ENCODE assay signal across 15 mouse cellular contexts in the genomic region with DNA sequence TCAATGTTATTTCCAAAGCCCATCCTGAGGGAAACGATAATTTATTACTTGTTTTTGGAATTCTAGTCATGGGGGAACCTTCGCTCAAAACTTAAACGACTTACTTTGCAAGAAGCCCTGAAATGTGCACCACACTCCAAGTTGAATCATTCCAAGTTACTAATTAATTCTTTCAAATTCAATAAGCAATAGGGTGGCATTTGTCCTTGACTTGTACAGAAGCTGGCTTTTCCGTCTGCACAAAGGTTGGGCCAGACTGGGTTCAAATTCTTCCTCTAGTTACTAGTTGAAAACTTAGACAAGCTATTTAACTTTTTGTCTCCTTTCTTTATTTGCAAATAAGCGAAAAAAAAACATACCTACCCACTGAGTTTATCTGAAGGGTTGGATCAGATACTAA. TPM values are rescaled to one million over a fixed set of nuclear protein-coding genes. Genes with fewer than 3 reads are reported as not detected.
DNase-seq lines count a peak whose midpoint lies in the region; ATAC-seq lines count a peak whose summit lies in the region.
"Had no signal": no experiment of that assay in that cellular context is flagged by ENCODE, and none has a peak within 500 bp of the region (broad histone marks: within the 10 kb centered on the region; RNA-seq: fewer than 3 reads in every experiment).

No protein-coding gene starts in this region.

- WGBS in embryonic facial prominence, embryonic 12.5 days: 87% methylated on average over 5 of the region's 5 CpGs
- WGBS in embryonic facial prominence, embryonic 10.5 days: 87% methylated on average over 5 of the region's 5 CpGs
- 70% methylated on average over 5 of the region's 5 CpGs for WGBS in kidney, embryonic 15.5 days
- 89% methylated on average over 5 of the region's 5 CpGs for WGBS in midbrain, embryonic 13.5 days
- WGBS in midbrain, embryonic 10.5 days: 87% methylated on average over 5 of the region's 5 CpGs

- no peak overlapping the region for H3K27ac ChIP-seq in embryonic facial prominence, embryonic 12.5 days
- H3K27ac ChIP-seq in embryonic facial prominence, embryonic 10.5 days (replicated peaks): no peak overlapping the region
- no peak overlapping the region for H3K27ac ChIP-seq in kidney, embryonic 15.5 days
- no peak overlapping the region for H3K27ac ChIP-seq in midbrain, embryonic 13.5 days
- no peak overlapping the region for H3K27ac ChIP-seq in midbrain, embryonic 10.5 days (replicated peaks)

- no peaks in the 10 kb centered on the region for H3K9me3 ChIP-seq in embryonic facial prominence, embryonic 12.5 days
- H3K9me3 ChIP-seq in embryonic facial prominence, embryonic 10.5 days: no peaks in the 10 kb centered on the region
- H3K9me3 ChIP-seq in kidney, embryonic 15.5 days (replicated peaks): no peaks in the 10 kb centered on the region
- H3K9me3 ChIP-seq in midbrain, embryonic 13.5 days: no peaks in the 10 kb centered on the region
- no peaks in the 10 kb centered on the region for H3K9me3 ChIP-seq in midbrain, embryonic 10.5 days (replicated peaks)
- H3K9me3 ChIP-seq: forebrain, embryonic 13.5 days; liver, embryonic 12.5 days; midbrain, embryonic 12.5 days had no signal

- H3K4me1 ChIP-seq in embryonic facial prominence, embryonic 12.5 days: no peaks in the 10 kb centered on the region
- H3K4me1 ChIP-seq in embryonic facial prominence, embryonic 10.5 days: peaks cover 10% of the 10 kb centered on the region; the same call in 1 of the 2 replicates
- H3K4me1 ChIP-seq in kidney, embryonic 15.5 days: peaks cover 17% of the 10 kb centered on the region; the same call in 1 of the 2 replicates
- peaks cover 16% of the 10 kb centered on the region for H3K4me1 ChIP-seq in midbrain, embryonic 13.5 days (replicated peaks)
- peaks cover 29% of the 10 kb centered on the region for H3K4me1 ChIP-seq in midbrain, embryonic 10.5 days
- H3K4me1 ChIP-seq: liver, embryonic 12.5 days had no signal

- no peak for ATAC-seq in embryonic facial prominence, embryonic 12.5 days (ENCODE audit: insufficient number of reproducible peaks, insufficient read depth, low FRiP score, low TSS enrichment)
- no peak for ATAC-seq in kidney, embryonic 15.5 days (replicated peaks; ENCODE audit: low FRiP score)
- ATAC-seq in midbrain, embryonic 13.5 days: no peak
- ATAC-seq: activated CD4-positive, CD25-positive, alpha-beta regulatory T cell, adult 4 months; liver, embryonic 12.5 days had no signal

- no peaks in the 10 kb centered on the region for H3K27me3 ChIP-seq in embryonic facial prominence, embryonic 12.5 days
- peaks cover 20% of the 10 kb centered on the region; the same call in 1 of the 2 replicates for H3K27me3 ChIP-seq in embryonic facial prominence, embryonic 10.5 days (replicated peaks; ENCODE audit: low read depth, poor library complexity, severe bottlenecking)
- no peaks in the 10 kb centered on the region for H3K27me3 ChIP-seq in kidney, embryonic 15.5 days
- peaks cover 3% of the 10 kb centered on the region; the same call in 1 of the 2 replicates for H3K27me3 ChIP-seq in midbrain, embryonic 13.5 days
- H3K27me3 ChIP-seq in midbrain, embryonic 10.5 days (ENCODE audit: low read depth, poor library complexity, severe bottlenecking): no peaks in the 10 kb centered on the region; the same call in 1 of the 2 replicates
- H3K27me3 ChIP-seq: CH12.LX had no signal

- H3K4me3 ChIP-seq in embryonic facial prominence, embryonic 12.5 days: no peak overlapping the region
- H3K4me3 ChIP-seq in embryonic facial prominence, embryonic 10.5 days: no peak overlapping the region
- H3K4me3 ChIP-seq in kidney, embryonic 15.5 days (replicated peaks): no peak overlapping the region
- H3K4me3 ChIP-seq in midbrain, embryonic 13.5 days (replicated peaks): no peak overlapping the region
- no peak overlapping the region for H3K4me3 ChIP-seq in midbrain, embryonic 10.5 days

- no peak for DNase-seq in embryonic facial prominence, embryonic 10.5 days (ENCODE audit: low spot score)
- DNase-seq in kidney, adult 11 months: peak; percentile 28
- no peak for DNase-seq in midbrain, embryonic 10.5 days (ENCODE audit: low spot score)
- DNase-seq in adrenal gland, adult 8-10 months: no peak
- no peak for DNase-seq in layer of hippocampus, postnatal 25 days (ENCODE audit: extremely low spot score in 1 of 2, low spot score in 1 of 2)
- DNase-seq: cerebellum, adult 11 months had no signal

- H3K36me3 ChIP-seq in embryonic facial prominence, embryonic 12.5 days: no peaks in the 10 kb centered on the region
- no peaks in the 10 kb centered on the region for H3K36me3 ChIP-seq in embryonic facial prominence, embryonic 10.5 days (replicated peaks)
- H3K36me3 ChIP-seq in kidney, embryonic 15.5 days: no peaks in the 10 kb centered on the region
- no peaks in the 10 kb centered on the region for H3K36me3 ChIP-seq in midbrain, embryonic 13.5 days
- H3K36me3 ChIP-seq in midbrain, embryonic 10.5 days: no peaks in the 10 kb centered on the region
- H3K36me3 ChIP-seq: liver, embryonic 12.5 days; midbrain, embryonic 12.5 days had no signal

- no peak overlapping the region for H3K9ac ChIP-seq in embryonic facial prominence, embryonic 12.5 days
- no peak overlapping the region for H3K9ac ChIP-seq in kidney, embryonic 15.5 days
- H3K9ac ChIP-seq in midbrain, embryonic 13.5 days (replicated peaks): no peak overlapping the region
- H3K9ac ChIP-seq: liver, embryonic 12.5 days had no signal

- H3K4me2 ChIP-seq in embryonic facial prominence, embryonic 12.5 days (replicated peaks): 0 out of 2 replicates have a peak overlapping the region, but pooled peaks have one; percentile 63
- no peak overlapping the region for H3K4me2 ChIP-seq in kidney, embryonic 15.5 days
- peak overlapping the region; percentile 81; the same call in 1 of the 2 replicates for H3K4me2 ChIP-seq in midbrain, embryonic 13.5 days (replicated peaks)

RNA-seq across cellular contexts. Expression of gene Spats2l, which starts 0.6 kb away (rescaled TPM):
- 106 and 109 TPM in 2 replicates for polyA plus RNA-seq in embryonic facial prominence, embryonic 12.5 days (2016; fragmentation: Nextera tagmentation; extraction: Ambion mirVana)
- polyA plus RNA-seq in embryonic facial prominence, embryonic 10.5 days (2016; fragmentation: Nextera tagmentation; extraction: Ambion mirVana): 18.7 and 23.5 TPM in 2 replicates
- 62.3 and 63.8 TPM in 2 replicates for polyA plus RNA-seq in kidney, embryonic 15.5 days (2015; fragmentation: Nextera tagmentation; extraction: Ambion mirVana)
- polyA plus RNA-seq in midbrain, embryonic 13.5 days (2015; fragmentation: Nextera tagmentation; extraction: Ambion mirVana): 64.0 and 66.9 TPM in 2 replicates
- polyA plus RNA-seq in midbrain, embryonic 10.5 days (2016; fragmentation: Nextera tagmentation; extraction: Ambion mirVana): 22.4 and 28.4 TPM in 2 replicates
- 1 to 10 TPM; 3.6 to 4.7 (median 4.1) TPM for total RNA-seq in adrenal gland, adult 8-10 months (2022)
- 10 to 100 TPM; 23.2 to 28.6 TPM for total RNA-seq in layer of hippocampus, postnatal 25 days (2021)
- total RNA-seq: granulocyte monocyte progenitor cell, adult 5-6 weeks had no signal
